Mouse (Mus musculus): ENCODE measurements around the gene Fut11. TPM values are rescaled to one million over a fixed set of nuclear protein-coding genes. Genes with fewer than 3 reads are reported as not detected.

The Fut11 gene
- polyA plus RNA-seq, 1 experiment from 2014 or later, result 29.3 TPM

- Histone ChIP-seq H3K4me2 (no peak overlapping the region), H3K9me3 (no peaks in the 10 kb centered on the region), H3K4me1 (replicated peaks) (0 out of 2 replicates have a peak, but pooled peaks cover 1% of the 10 kb centered on the region), H3K36me3 (peaks cover 99% of the 10 kb centered on the region), H3K27me3 (no peaks in the 10 kb centered on the region), H3K27ac (no peak overlapping the region), H3K9ac (no peak overlapping the region), H3K4me3 (no peak overlapping the region)
- no peak for ATAC-seq (ENCODE audit: low FRiP score)
- WGBS, result 91% methylated on average over 2 of the region's 2 CpGs
Measured at GRCm38 (mm10) chr14:20681742-20682141, 13.0 kb upstream of the Fut11 start.

- Histone ChIP-seq H3K36me3 (peaks cover 100% of the 10 kb centered on the region), H3K27me3 (no peaks in the 10 kb centered on the region), H3K4me3 (no peak overlapping the region), H3K4me1 (replicated peaks) (no peaks in the 10 kb centered on the region), H3K9ac (no peak overlapping the region), H3K27ac (no peak overlapping the region), H3K4me2 (no peak overlapping the region), H3K9me3 (no peaks in the 10 kb centered on the region)
- ATAC-seq (ENCODE audit: low FRiP score), result no peak
- 85% methylated on average over 3 of the region's 3 CpGs for WGBS
Measured at GRCm38 (mm10) chr14:20682498-20682897, 12.3 kb upstream of the Fut11 start.

GRCm38 (mm10) chr14:20686576-20686975 lies 8.2 kb upstream of the Fut11 start:
- H3K27ac ChIP-seq, result no peak overlapping the region
- no peaks in the 10 kb centered on the region for H3K4me1 ChIP-seq (replicated peaks)
- 96% methylated on average over 3 of the region's 3 CpGs for WGBS
- no peaks in the 10 kb centered on the region for H3K27me3 ChIP-seq
- H3K9me3 ChIP-seq, result no peaks in the 10 kb centered on the region
- H3K9ac ChIP-seq, result no peak overlapping the region
- no peak for ATAC-seq (ENCODE audit: low FRiP score)
- no peak overlapping the region for H3K4me2 ChIP-seq
- H3K4me3 ChIP-seq, result no peak overlapping the region
- H3K36me3 ChIP-seq, result peaks cover 100% of the 10 kb centered on the region

- no peak overlapping the region for H3K4me3 ChIP-seq
- no peaks in the 10 kb centered on the region for H3K9me3 ChIP-seq
- H3K36me3 ChIP-seq, result peaks cover 100% of the 10 kb centered on the region
- 88% methylated on average over 2 of the region's 2 CpGs for WGBS
- no peak overlapping the region for H3K27ac ChIP-seq
- no peaks in the 10 kb centered on the region for H3K27me3 ChIP-seq
- no peak overlapping the region for H3K9ac ChIP-seq
- H3K4me2 ChIP-seq, result no peak overlapping the region
- H3K4me1 ChIP-seq (replicated peaks), result peaks cover 4% of the 10 kb centered on the region
- no peak for ATAC-seq (ENCODE audit: low FRiP score)
Measured at GRCm38 (mm10) chr14:20689009-20689408, 5.8 kb upstream of the Fut11 start.

- Histone ChIP-seq H3K27ac (no peak overlapping the region), H3K4me2 (no peak overlapping the region), H3K4me1 (replicated peaks) (peaks cover 20% of the 10 kb centered on the region), H3K9me3 (no peaks in the 10 kb centered on the region), H3K36me3 (peaks cover 76% of the 10 kb centered on the region), H3K27me3 (no peaks in the 10 kb centered on the region), H3K4me3 (no peak overlapping the region), H3K9ac (no peak overlapping the region)
- ATAC-seq (ENCODE audit: low FRiP score), result no peak
- WGBS, result 91% methylated on average over 6 of the region's 6 CpGs
Measured at GRCm38 (mm10) chr14:20691772-20692171, 3.0 kb upstream of the Fut11 start.

- no peak for ATAC-seq (ENCODE audit: low FRiP score)
- H3K9me3 ChIP-seq, result no peaks in the 10 kb centered on the region
- no peak overlapping the region; the same call in 1 of the 2 replicates for H3K9ac ChIP-seq
Measured at GRCm38 (mm10) chr14:20693589-20694101, 1.1 kb upstream of the Fut11 start.

GRCm38 (mm10) chr14:20694185-20694883 lies 434 bp upstream of the Fut11 start:
- Histone ChIP-seq H3K9ac (peak overlapping the region; percentile 86), H3K9me3 (no peaks in the 10 kb centered on the region), H3K4me3 (peak overlapping the region; percentile 65), H3K4me1 (replicated peaks) (peaks cover 46% of the 10 kb centered on the region), H3K27me3 (no peaks in the 10 kb centered on the region), H3K27ac (peak overlapping the region; percentile 96), H3K4me2 (peak overlapping the region; percentile 83), H3K36me3 (peaks cover 54% of the 10 kb centered on the region)
- 44% methylated on average over 13 of the region's 13 CpGs for WGBS
- peak; percentile 41 for ATAC-seq (ENCODE audit: low FRiP score)

More at GRCm38 (mm10) chr14:20693589-20694101, 1.1 kb upstream of the Fut11 start:
- peaks cover 39% of the 10 kb centered on the region for H3K4me1 ChIP-seq (replicated peaks)
- H3K27me3 ChIP-seq, result no peaks in the 10 kb centered on the region
- 95% methylated on average over 10 of the region's 10 CpGs for WGBS
- 0 out of 2 replicates have a peak overlapping the region, but pooled peaks have one; percentile 65 for H3K4me3 ChIP-seq
- peaks cover 59% of the 10 kb centered on the region for H3K36me3 ChIP-seq
- no peak overlapping the region for H3K4me2 ChIP-seq
- peak overlapping the region; percentile 96 for H3K27ac ChIP-seq

- ATAC-seq (ENCODE audit: low FRiP score), result no peak
Measured at GRCm38 (mm10) chr14:20695761-20696520, 1.2 kb downstream of the Fut11 start.

GRCm38 (mm10) chr14:20696986-20697385 lies 2.2 kb downstream of the Fut11 start:
- 0% methylated on average over 1 of the region's 1 CpGs for WGBS
- no peak for ATAC-seq (ENCODE audit: low FRiP score)
- H3K9ac ChIP-seq, result peak overlapping the region; percentile 86
- peak overlapping the region; percentile 65 for H3K4me3 ChIP-seq
- no peaks in the 10 kb centered on the region for H3K9me3 ChIP-seq
- H3K4me2 ChIP-seq, result peak overlapping the region; percentile 83
- no peaks in the 10 kb centered on the region for H3K27me3 ChIP-seq
- peak overlapping the region; percentile 13; the same call in 1 of the 2 replicates for H3K27ac ChIP-seq
- H3K4me1 ChIP-seq (replicated peaks), result peaks cover 72% of the 10 kb centered on the region
- H3K36me3 ChIP-seq, result peaks cover 27% of the 10 kb centered on the region

More at GRCm38 (mm10) chr14:20695761-20696520, 1.2 kb downstream of the Fut11 start:
- H3K4me2 ChIP-seq, result peak overlapping the region; percentile 83
- no peaks in the 10 kb centered on the region for H3K9me3 ChIP-seq
- H3K27me3 ChIP-seq, result no peaks in the 10 kb centered on the region
- H3K4me1 ChIP-seq (replicated peaks), result peaks cover 61% of the 10 kb centered on the region
- peak overlapping the region; percentile 65 for H3K4me3 ChIP-seq
- peak overlapping the region; percentile 86 for H3K9ac ChIP-seq
- H3K36me3 ChIP-seq, result peaks cover 38% of the 10 kb centered on the region
- peak overlapping the region; percentile 96 for H3K27ac ChIP-seq
- 12% methylated on average over 27 of the region's 27 CpGs for WGBS

- Histone ChIP-seq H3K36me3 (peaks cover 12% of the 10 kb centered on the region), H3K4me1 (replicated peaks) (peaks cover 79% of the 10 kb centered on the region), H3K27ac (no peak overlapping the region), H3K27me3 (no peaks in the 10 kb centered on the region), H3K4me2 (peak overlapping the region; percentile 83), H3K4me3 (peak overlapping the region; percentile 65), H3K9me3 (no peaks in the 10 kb centered on the region), H3K9ac (peak overlapping the region; percentile 60)
- 91% methylated on average over 2 of the region's 2 CpGs for WGBS
- ATAC-seq (ENCODE audit: low FRiP score), result no peak
Measured at GRCm38 (mm10) chr14:20698515-20698914, 3.7 kb downstream of the Fut11 start.

GRCm38 (mm10) chr14:20700362-20700761 lies 5.6 kb downstream of the Fut11 start:
- Histone ChIP-seq H3K4me3 (no peak overlapping the region), H3K27me3 (no peaks in the 10 kb centered on the region), H3K4me1 (replicated peaks) (peaks cover 75% of the 10 kb centered on the region), H3K4me2 (no peak overlapping the region), H3K9ac (no peak overlapping the region), H3K36me3 (peaks cover 15% of the 10 kb centered on the region), H3K9me3 (no peaks in the 10 kb centered on the region), H3K27ac (no peak overlapping the region)
- WGBS, result 89% methylated on average over 3 of the region's 3 CpGs
- no peak for ATAC-seq (ENCODE audit: low FRiP score)

- no peak for ATAC-seq (ENCODE audit: low FRiP score)
- Histone ChIP-seq H3K9me3 (no peaks in the 10 kb centered on the region), H3K27me3 (no peaks in the 10 kb centered on the region), H3K4me1 (replicated peaks) (peaks cover 69% of the 10 kb centered on the region), H3K4me2 (peak overlapping the region; percentile 67), H3K9ac (peak overlapping the region; percentile 91), H3K4me3 (peak overlapping the region; percentile 77), H3K27ac (no peak overlapping the region), H3K36me3 (peaks cover 18% of the 10 kb centered on the region)
- 83% methylated on average over 8 of the region's 8 CpGs for WGBS
Measured at GRCm38 (mm10) chr14:20701554-20701953, 6.8 kb downstream of the Fut11 start.

All from hindbrain, embryonic 13.5 days (tissue).